Mouse (Mus musculus) midbrain, postnatal 0 days (tissue): ENCODE data around the gene Rdx. TPM values are rescaled to one million over a fixed set of nuclear protein-coding genes. Genes with fewer than 3 reads are reported as not detected.

Experiments
- ATAC-seq: fragments of 200-750 bp; cut with Nextera tagmentation; 2 replicates; pipeline ENCODE4 v1.8.0; 2017; ENCODE audit warnings: moderate number of reproducible peaks, mild to moderate bottlenecking, moderate TSS enrichment, moderate library complexity; ENCODE audit not compliant: low FRiP score
- DNase-seq: peaks from one replicate; pipeline ENCODE4 v3.0.0-alpha.2; 2015; ENCODE audit warnings: low spot score
- H3K27ac ChIP-seq: fragments of 300-500 bp; sonication (generic); 2 replicates; pipeline ENCODE4 v1.5.1; 2014; ENCODE audit warnings: low read depth, mild to moderate bottlenecking, low read length, mixed read lengths
- H3K27me3 ChIP-seq: fragments of 300-500 bp; sonication (generic); 2 replicates; pipeline ENCODE4 v1.6.1; 2014; ENCODE audit warnings: low read length, control low read depth, mixed read lengths; ENCODE audit not compliant: insufficient read depth
- H3K36me3 ChIP-seq: fragments of 300-500 bp; sonication (generic); 2 replicates; pipeline ENCODE4 v1.6.1; 2014; ENCODE audit warnings: low read length, control low read depth, mixed read lengths; ENCODE audit not compliant: insufficient read depth
- H3K4me1 ChIP-seq: fragments of 300-500 bp; sonication (generic); 2 replicates; pipeline ENCODE4 v1.6.1; 2014; ENCODE audit warnings: mild to moderate bottlenecking, control low read depth, antibody characterized with exemption, low read length, mixed read lengths; ENCODE audit not compliant: insufficient read depth
- H3K4me2 ChIP-seq: fragments of 300-500 bp; sonication (generic); 2 replicates; pipeline ENCODE4 v1.6.1; 2014; ENCODE audit warnings: low read depth, mild to moderate bottlenecking, low read length, mixed read lengths; ENCODE audit not compliant: poor library complexity, severe bottlenecking
- H3K4me3 ChIP-seq: fragments of 300-500 bp; sonication (generic); 2 replicates; pipeline ENCODE4 v1.5.1; 2014; ENCODE audit warnings: low read depth, mild to moderate bottlenecking, low read length, moderate library complexity
- H3K9ac ChIP-seq: fragments of 300-500 bp; sonication (generic); replicated peaks from 2 replicates; pipeline ENCODE4 v1.6.1; 2014; ENCODE audit warnings: mild to moderate bottlenecking, low read length, moderate library complexity, mixed read lengths; ENCODE audit not compliant: poor library complexity, severe bottlenecking
- H3K9me3 ChIP-seq: fragments of 300-500 bp; sonication (generic); 2 replicates; pipeline ENCODE4 v1.6.1; 2016; ENCODE audit warnings: low read length, control low read depth
- CTCF ChIP-seq: IDR thresholded peaks from 2 replicates; pipeline ENCODE4 v1.5.1; 2016; ENCODE audit warnings: antibody characterized with exemption, mild to moderate bottlenecking
- WGBS: fragments of 180-500 bp; shearing (Covaris S2); extraction: QIAGEN DNeasy Blood & Tissue Kit; methylation state at CpG from one replicate; pipeline ENCODE4 v1.1.7; 2014; 5-methylcytosine and 5-hydroxymethylcytosine counted together
- polyA plus RNA-seq: library from polyadenylated mRNA; unstranded; fragments of >200 nt; fragmentation: Nextera tagmentation; extraction: Ambion mirVana; gene quantifications from 2 replicates; pipeline ENCODE4 v1.2.1, GENCODE M21; 2015
- total RNA-seq: library from RNA; depleted of rRNA; stranded (reverse); fragments of >200 nt; gene quantifications from 2 replicates; pipeline ENCODE4 v1.2.3, GENCODE M21; 2014

Gene Rdx
- total and polyA plus RNA-seq, 2 experiments from 2014 or later = 53.3 to 85.7 TPM

GRCm38 (mm10) chr9:52091752-52092151 is 44.8 kb downstream of the Rdx start:
- no peak overlapping the region for H3K4me2 ChIP-seq
- H3K9me3 ChIP-seq = no peaks in the 10 kb centered on the region
- WGBS = 92% methylated on average over 9 of the region's 9 CpGs
- no peak overlapping the region for H3K27ac ChIP-seq
- no peaks in the 10 kb centered on the region for H3K27me3 ChIP-seq
- H3K4me3 ChIP-seq = no peak overlapping the region
- peaks cover 11% of the 10 kb centered on the region for H3K36me3 ChIP-seq
- no peak overlapping the region for H3K9ac ChIP-seq
- no peak for ATAC-seq
- no peak for DNase-seq
- H3K4me1 ChIP-seq = no peaks in the 10 kb centered on the region
- TF ChIP-seq CTCF = no peak

- H3K27me3 ChIP-seq = no peaks in the 10 kb centered on the region
- ATAC-seq = no peak
- H3K36me3 ChIP-seq = peaks cover 8% of the 10 kb centered on the region; the same call in 1 of the 2 replicates
- H3K27ac ChIP-seq = no peak overlapping the region
- H3K9ac ChIP-seq = no peak overlapping the region
- DNase-seq = no peak
- no peak for TF ChIP-seq CTCF
- H3K4me1 ChIP-seq = no peaks in the 10 kb centered on the region
- H3K4me3 ChIP-seq = no peak overlapping the region
- H3K4me2 ChIP-seq = no peak overlapping the region
- no peaks in the 10 kb centered on the region for H3K9me3 ChIP-seq
- WGBS = 91% methylated on average over 5 of the region's 5 CpGs
These were observed 45.3 kb downstream of the Rdx start for GRCm38 (mm10) chr9:52092311-52092710.

- H3K4me1 ChIP-seq = no peaks in the 10 kb centered on the region
- no peak overlapping the region for H3K27ac ChIP-seq
- H3K9me3 ChIP-seq = no peaks in the 10 kb centered on the region
- DNase-seq (no peak), ATAC-seq (no peak)
- H3K4me2 ChIP-seq = no peak overlapping the region
- no peak overlapping the region for H3K4me3 ChIP-seq
- 59% methylated on average over 8 of the region's 8 CpGs for WGBS
- peaks cover 3% of the 10 kb centered on the region; the same call in 1 of the 2 replicates for H3K36me3 ChIP-seq
- H3K9ac ChIP-seq = no peak overlapping the region
- no peaks in the 10 kb centered on the region for H3K27me3 ChIP-seq
- TF ChIP-seq CTCF = no peak
These were observed 46.1 kb downstream of the Rdx start for GRCm38 (mm10) chr9:52093108-52093507.

- H3K9ac ChIP-seq = no peak overlapping the region
- no peaks in the 10 kb centered on the region for H3K27me3 ChIP-seq
- ATAC-seq (no peak), DNase-seq (no peak)
- 91% methylated on average over 5 of the region's 5 CpGs for WGBS
- H3K36me3 ChIP-seq = peaks cover 3% of the 10 kb centered on the region; the same call in 1 of the 2 replicates
- TF ChIP-seq CTCF = no peak
- H3K4me1 ChIP-seq = no peaks in the 10 kb centered on the region
- no peak overlapping the region for H3K4me2 ChIP-seq
- no peaks in the 10 kb centered on the region for H3K9me3 ChIP-seq
- no peak overlapping the region for H3K27ac ChIP-seq
- no peak overlapping the region for H3K4me3 ChIP-seq
These were observed 47.0 kb downstream of the Rdx start for GRCm38 (mm10) chr9:52094016-52094415.

GRCm38 (mm10) chr9:52094471-52094980 is 47.6 kb downstream of the Rdx start:
- ATAC-seq (no peak), DNase-seq (no peak)
- H3K27ac ChIP-seq = no peak overlapping the region
- H3K4me1 ChIP-seq = no peaks in the 10 kb centered on the region
- no peak overlapping the region for H3K4me2 ChIP-seq
- H3K27me3 ChIP-seq = no peaks in the 10 kb centered on the region
- WGBS = 85% methylated on average over 10 of the region's 10 CpGs
- no peak overlapping the region for H3K9ac ChIP-seq
- H3K4me3 ChIP-seq = no peak overlapping the region
- H3K9me3 ChIP-seq = no peaks in the 10 kb centered on the region
- no peak for TF ChIP-seq CTCF
- H3K36me3 ChIP-seq = peaks cover under 1% of the 10 kb centered on the region; the same call in 1 of the 2 replicates

- Histone ChIP-seq H3K9me3 (no peaks in the 10 kb centered on the region), H3K4me3 (no peak overlapping the region), H3K4me2 (no peak overlapping the region), H3K4me1 (no peaks in the 10 kb centered on the region), H3K36me3 (no peaks in the 10 kb centered on the region), H3K27me3 (no peaks in the 10 kb centered on the region), H3K9ac (no peak overlapping the region), H3K27ac (no peak overlapping the region)
- DNase-seq = no peak
- WGBS = 78% methylated on average over 3 of the region's 3 CpGs
- TF ChIP-seq CTCF = no peak
- ATAC-seq = no peak
These were observed 48.7 kb downstream of the Rdx start for GRCm38 (mm10) chr9:52095666-52096065.
